Mouse (Mus musculus) embryonic facial prominence, embryonic 14.5 days (tissue): ENCODE measurements at regions not wholly inside any gene's neighbourhood (a gene's known extent, or its start where the extent isn't known, plus 50 kb on each side); places are given as distances from the start of the nearest gene placed in this dataset.

ENCODE experiments used
- ATAC-seq: fragments of 200-750 bp; cut with Nextera tagmentation; 2 replicates; pipeline ENCODE4 v1.8.0; 2017; ENCODE audit warnings: low read depth, moderate number of reproducible peaks, moderate TSS enrichment
- DNase-seq: peaks from one replicate; pipeline ENCODE4 v3.0.0-alpha.2; 2015; ENCODE audit warnings: low spot score
- H3K27ac ChIP-seq: fragments of 300-500 bp; sonication (generic); replicated peaks from 2 replicates; pipeline ENCODE4 v1.5.1; 2014; ENCODE audit warnings: low read depth, mild to moderate bottlenecking, low read length, moderate library complexity
- H3K27me3 ChIP-seq: fragments of 300-500 bp; sonication (generic); replicated peaks from 2 replicates; pipeline ENCODE4 v1.6.1; 2014; ENCODE audit warnings: low read length; ENCODE audit not compliant: control insufficient read depth, insufficient read depth
- H3K36me3 ChIP-seq: fragments of 300-500 bp; sonication (generic); 2 replicates; pipeline ENCODE4 v1.6.1; 2014; ENCODE audit warnings: low read length, mixed read lengths; ENCODE audit not compliant: control insufficient read depth, insufficient read depth
- H3K4me1 ChIP-seq: fragments of 300-500 bp; sonication (generic); 2 replicates; pipeline ENCODE4 v1.6.1; 2014; ENCODE audit warnings: antibody characterized with exemption, low read length; ENCODE audit not compliant: control insufficient read depth, insufficient read depth
- H3K4me2 ChIP-seq: fragments of 300-500 bp; sonication (generic); 2 replicates; pipeline ENCODE4 v1.6.1; 2014; ENCODE audit warnings: low read depth, mild to moderate bottlenecking, low read length, moderate library complexity, mixed read lengths
- H3K4me3 ChIP-seq: fragments of 300-500 bp; sonication (generic); 2 replicates; pipeline ENCODE4 v1.5.1; 2014; ENCODE audit warnings: low read depth, mild to moderate bottlenecking, low read length
- H3K9ac ChIP-seq: fragments of 300-500 bp; sonication (generic); 2 replicates; pipeline ENCODE4 v1.6.1; 2014; ENCODE audit warnings: low read depth, mild to moderate bottlenecking, low read length, moderate library complexity, mixed read lengths
- H3K9me3 ChIP-seq: fragments of 300-500 bp; sonication (generic); 2 replicates; pipeline ENCODE4 v1.6.1; 2016; ENCODE audit warnings: low read length; ENCODE audit not compliant: control insufficient read depth
- WGBS: fragments of 180-500 bp; shearing (Covaris S2); extraction: QIAGEN DNeasy Blood & Tissue Kit; methylation state at CpG from one replicate; pipeline ENCODE4 v1.1.7; 2014; 5-methylcytosine and 5-hydroxymethylcytosine counted together

GRCm38 (mm10) chr13:29014827-29015604 is 61.5 kb upstream of the Sox4 start:
- peak; percentile 55 for DNase-seq
- Histone ChIP-seq H3K4me1 (peaks cover 3% of the 10 kb centered on the region; the same call in 1 of the 2 replicates), H3K27me3 (no peaks in the 10 kb centered on the region), H3K4me2 (peak overlapping the region; percentile 29), H3K36me3 (no peaks in the 10 kb centered on the region), H3K27ac (no peak overlapping the region), H3K4me3 (peak overlapping the region; percentile 1; the same call in 1 of the 2 replicates), H3K9ac (no peak overlapping the region), H3K9me3 (no peaks in the 10 kb centered on the region)
- peak; percentile 44; the same call in 1 of the 2 replicates for ATAC-seq
- 35% methylated on average over 13 of the region's 13 CpGs for WGBS

DNA sequence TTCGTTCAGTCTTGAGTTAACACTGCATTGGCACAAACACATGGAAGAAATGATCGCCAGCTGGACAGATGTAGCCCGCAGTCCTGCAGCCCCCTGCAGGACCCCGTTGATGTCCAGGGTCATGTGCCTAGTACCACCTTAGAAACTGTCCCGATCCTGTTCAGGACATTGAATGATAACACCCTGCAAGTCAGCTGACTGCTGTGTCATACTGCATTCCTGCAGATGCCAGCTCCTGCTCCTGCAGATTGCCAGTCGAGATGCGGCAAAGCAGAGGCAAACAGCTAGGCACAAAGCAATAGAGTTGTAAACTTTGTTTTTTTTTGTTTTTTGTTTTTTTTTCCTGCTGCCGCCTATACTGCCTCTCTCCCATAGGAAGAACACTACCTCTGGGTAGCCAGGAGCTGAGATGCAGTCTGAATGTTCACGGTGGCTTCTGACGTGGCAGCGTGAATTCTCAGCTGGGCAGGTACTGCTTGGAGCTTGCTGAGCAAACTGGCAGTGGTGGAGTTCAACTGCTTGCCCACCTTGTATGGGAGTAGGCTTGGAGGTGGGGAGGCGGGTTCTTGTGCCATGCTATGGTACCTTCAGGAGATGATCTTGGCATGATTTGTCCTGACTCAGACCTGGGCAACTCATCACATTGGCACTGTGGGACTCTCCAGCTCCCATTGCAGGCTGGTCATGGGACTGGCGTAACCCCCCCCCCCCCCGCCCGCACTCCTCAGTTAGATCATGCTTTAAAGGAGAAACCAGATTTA is 60.7 kb upstream of the Sox4 start:
- no peak overlapping the region for H3K4me2 ChIP-seq
- H3K27me3 ChIP-seq, result no peaks in the 10 kb centered on the region
- DNase-seq, result no peak
- H3K4me1 ChIP-seq, result peaks cover 3% of the 10 kb centered on the region; the same call in 1 of the 2 replicates
- no peak overlapping the region for H3K4me3 ChIP-seq
- H3K36me3 ChIP-seq, result no peaks in the 10 kb centered on the region
- no peak overlapping the region for H3K27ac ChIP-seq
- no peaks in the 10 kb centered on the region for H3K9me3 ChIP-seq
- ATAC-seq, result 0 out of 2 replicates have a peak, but pooled peaks have one; percentile 22
- no peak overlapping the region for H3K9ac ChIP-seq
- WGBS, result 73% methylated on average over 15 of the region's 15 CpGs

- Histone ChIP-seq H3K36me3 (no peaks in the 10 kb centered on the region), H3K27me3 (no peaks in the 10 kb centered on the region), H3K4me1 (0 out of 2 replicates have a peak, but pooled peaks cover 3% of the 10 kb centered on the region), H3K27ac (no peak overlapping the region), H3K4me2 (no peak overlapping the region), H3K4me3 (no peak overlapping the region), H3K9me3 (no peaks in the 10 kb centered on the region), H3K9ac (no peak overlapping the region)
- DNase-seq (peak; percentile 76), ATAC-seq (peak; percentile 79; the same call in 1 of the 2 replicates)
These were observed 53.0 kb upstream of the Sox4 start for GRCm38 (mm10) chr13:29006467-29006866.
